Mouse (Mus musculus): ENCODE data around the gene Kalrn. TPM values are rescaled to one million over a fixed set of nuclear protein-coding genes. Genes with fewer than 3 reads are reported as not detected.

The Kalrn gene
- 0.86 and 1.1 TPM in 2 replicates for polyA plus RNA-seq (2012; ENCODE audit: low replicate concordance)

GRCm38 (mm10) chr16:34573151-34573802 is at the start of gene Kalrn:
Gene Kalrn, minus strand, starts transcription at chr16:34573532.

GRCm38 (mm10) chr16:33966538-33967282 is 606.6 kb downstream of the Kalrn start, which contains the start of gene Umps:
Gene Umps, minus strand, starts transcription at chr16:33967038.

Other genes starting within 250 kb of the Kalrn start
- gene Ropn1, start 76.4 kb upstream of the Kalrn start, polyA plus RNA-seq (2012; ENCODE audit: low replicate concordance): not detected in 2 replicates
- gene Ccdc14, start 117.1 kb upstream of the Kalrn start, polyA plus RNA-seq (2012; ENCODE audit: low replicate concordance): 0.17 and 0.27 TPM in 2 replicates
- 0.94 and 2.9 TPM in 2 replicates for gene Mylk, start 171.7 kb upstream of the Kalrn start, polyA plus RNA-seq (2012; ENCODE audit: low replicate concordance)

All from hematopoietic multipotent progenitor cell, adult 10-12 weeks (in vitro differentiated cells).